Mouse (Mus musculus): ENCODE measurements around the gene Bcl7a.

DNA sequence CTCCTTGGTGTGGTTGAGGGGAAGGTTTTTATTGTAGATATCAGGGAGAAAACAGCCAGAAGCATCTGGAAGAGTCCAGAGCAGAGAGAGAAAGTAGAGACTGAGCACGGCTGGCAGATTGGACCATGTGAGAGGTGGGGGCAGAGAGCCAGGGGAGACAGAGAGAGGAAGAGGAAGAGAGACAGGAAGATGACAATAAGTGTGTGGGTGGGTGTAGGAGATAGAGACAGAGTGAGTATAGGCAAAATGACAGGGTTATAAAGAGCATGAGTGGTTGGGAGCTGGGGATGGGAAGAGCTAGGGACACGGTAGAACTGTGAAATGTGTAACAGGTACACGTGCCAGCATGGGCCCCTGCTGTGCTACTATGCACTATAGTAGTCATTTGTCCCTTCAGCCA, 44.8 kb downstream of the Bcl7a start:
- TF ChIP-seq EP300 (optimal IDR thresholded peaks at IDR 0.05) (no peak), CTCF (IDR thresholded peaks at IDR 0.05; ENCODE audit: low read depth) (no peak)
